Comparison of ENCODE assay signal across 7 mouse cellular contexts in genomic region chr10:70963599-70964193, GRCm38 (mm10).
DNase-seq lines count a peak whose midpoint lies in the region; ATAC-seq lines count a peak whose summit lies in the region.

No protein-coding gene starts in this region.

- DNase-seq in kidney, adult 9 months: peak; percentile 72
- DNase-seq in kidney, adult 11 months: no peak
- DNase-seq in CD4-positive helper T cell, adult 2 months (ENCODE audit: low read depth, low spot score): peak; percentile 15
- peak; percentile 71 for DNase-seq in MN1 (ENCODE audit: low spot score)
- peak; percentile 63 for DNase-seq in embryo, embryonic 9.5 days (ENCODE audit: extremely low spot score)
- peak; percentile 72 for DNase-seq in lung, postnatal 36 days

- no peak for ATAC-seq in granulocyte monocyte progenitor cell, adult 5-6 weeks (replicated peaks; ENCODE audit: poor library complexity, severe bottlenecking)
